8 mouse cellular contexts compared by ENCODE assay signal in the genomic region with DNA sequence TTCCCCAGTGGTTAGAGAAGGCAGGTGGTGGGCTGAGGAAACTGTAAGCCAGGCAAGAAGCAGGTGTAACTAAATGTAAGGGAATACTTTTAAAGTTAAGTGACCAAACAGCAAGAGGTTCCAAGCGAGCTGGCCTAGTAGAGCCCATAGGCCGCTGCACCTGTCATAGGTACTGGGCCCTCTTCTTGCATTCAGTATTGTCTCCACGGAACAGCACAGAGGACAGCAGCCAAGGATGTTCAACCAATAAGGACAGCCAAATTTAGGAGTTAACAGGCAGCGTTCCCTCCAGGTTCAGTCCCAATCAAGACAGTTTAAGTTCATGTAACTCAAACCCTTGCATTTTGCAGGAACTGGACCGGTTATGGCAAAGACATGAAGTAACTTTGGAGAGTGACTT. TPM values are rescaled to one million over a fixed set of nuclear protein-coding genes. Genes with fewer than 3 reads are reported as not detected.
DNase-seq lines count a peak whose midpoint lies in the region; ATAC-seq lines count a peak whose summit lies in the region.

No protein-coding gene starts in this region.

- 34% methylated on average over 5 of the region's 5 CpGs for WGBS in heart, embryonic 12.5 days
- 23% methylated on average over 5 of the region's 5 CpGs for WGBS in hindbrain, embryonic 10.5 days
- WGBS in midbrain, embryonic 12.5 days, result 26% methylated on average over 5 of the region's 5 CpGs

- H3K4me1 ChIP-seq in heart, embryonic 12.5 days (replicated peaks), result peaks cover 26% of the 10 kb centered on the region
- peaks cover 31% of the 10 kb centered on the region for H3K4me1 ChIP-seq in hindbrain, embryonic 10.5 days (replicated peaks)
- H3K4me1 ChIP-seq in midbrain, embryonic 12.5 days, result peaks cover 12% of the 10 kb centered on the region

- H3K36me3 ChIP-seq in heart, embryonic 12.5 days, result no peaks in the 10 kb centered on the region
- H3K36me3 ChIP-seq in hindbrain, embryonic 10.5 days, result peaks cover 9% of the 10 kb centered on the region
- no peaks in the 10 kb centered on the region for H3K36me3 ChIP-seq in midbrain, embryonic 12.5 days

- peak overlapping the region; percentile 86 for H3K4me3 ChIP-seq in heart, embryonic 12.5 days
- H3K4me3 ChIP-seq in hindbrain, embryonic 10.5 days, result peak overlapping the region; percentile 81
- peak overlapping the region; percentile 94 for H3K4me3 ChIP-seq in midbrain, embryonic 12.5 days

- no peak for DNase-seq in heart, adult 18-20 months
- DNase-seq in R1 (ENCODE audit: low read depth, low spot score), result peak; percentile 18
- no peak for DNase-seq in hindbrain, embryonic 10.5 days (ENCODE audit: low spot score)
- DNase-seq in right cerebral cortex, postnatal 14 days, result no peak
- no peak for DNase-seq in testis, postnatal 10 days (ENCODE audit: low spot score)
- no peak for DNase-seq in left cerebral cortex, postnatal 10 days (ENCODE audit: extremely low spot score in 1 of 2, low spot score in 2 of 2)

- intact Hi-C loops in left cerebral cortex, postnatal 10 days (cut with DNase I), result loop anchor here (5.0 kb wide), 2 partner anchors 51 to 199 kb away; no protein-coding TSS in a partner anchor

- H3K9ac ChIP-seq in heart, embryonic 12.5 days, result peak overlapping the region; percentile 98
- H3K9ac ChIP-seq in midbrain, embryonic 12.5 days (replicated peaks), result no peak overlapping the region

- H3K27ac ChIP-seq in heart, embryonic 12.5 days (ENCODE audit: poor library complexity, severe bottlenecking), result peak overlapping the region; percentile 92
- H3K27ac ChIP-seq in hindbrain, embryonic 10.5 days, result peak overlapping the region; percentile 97
- H3K27ac ChIP-seq in midbrain, embryonic 12.5 days (replicated peaks), result no peak overlapping the region

- H3K9me3 ChIP-seq in heart, embryonic 12.5 days (replicated peaks), result no peaks in the 10 kb centered on the region
- H3K9me3 ChIP-seq in hindbrain, embryonic 10.5 days, result peaks cover 11% of the 10 kb centered on the region
- peaks cover 6% of the 10 kb centered on the region; the same call in 1 of the 2 replicates for H3K9me3 ChIP-seq in midbrain, embryonic 12.5 days

- H3K27me3 ChIP-seq in heart, embryonic 12.5 days (replicated peaks), result no peaks in the 10 kb centered on the region
- peaks cover 5% of the 10 kb centered on the region; the same call in 1 of the 2 replicates for H3K27me3 ChIP-seq in hindbrain, embryonic 10.5 days (ENCODE audit: insufficient read depth, poor library complexity, severe bottlenecking)
- H3K27me3 ChIP-seq in midbrain, embryonic 12.5 days, result peaks cover 5% of the 10 kb centered on the region; the same call in 1 of the 2 replicates

- ATAC-seq in heart, embryonic 12.5 days (ENCODE audit: insufficient number of reproducible peaks, low FRiP score), result no peak
- no peak for ATAC-seq in midbrain, embryonic 12.5 days (ENCODE audit: low FRiP score, low read depth)

- peak overlapping the region; percentile 69 for H3K4me2 ChIP-seq in heart, embryonic 12.5 days
- peak overlapping the region; percentile 85 for H3K4me2 ChIP-seq in midbrain, embryonic 12.5 days (replicated peaks)

RNA-seq across cellular contexts. Expression of a gene that starts 0.9 kb away (rescaled TPM):
- 12.5 and 14.9 TPM in 2 replicates for polyA plus RNA-seq in heart, embryonic 12.5 days (2016; fragmentation: Nextera tagmentation; extraction: Ambion mirVana)
- total RNA-seq in heart, adult 18-20 months (2021), result 10 to 100 TPM; 31.2 to 40.1 TPM
- 9.1 TPM in 2 replicates for polyA plus RNA-seq in hindbrain, embryonic 10.5 days (2016; fragmentation: Nextera tagmentation; extraction: Ambion mirVana)
- polyA plus RNA-seq in midbrain, embryonic 12.5 days (2016; fragmentation: Nextera tagmentation; extraction: Ambion mirVana), result 7.7 and 9.4 TPM in 2 replicates
- 10 to 100 TPM; 30.3 to 36.5 TPM for total RNA-seq in left cerebral cortex, postnatal 10 days (2021)
